Mouse (Mus musculus): ENCODE results near the gene Prss27. TPM values are rescaled to one million over a fixed set of nuclear protein-coding genes. Genes with fewer than 3 reads are reported as not detected.

Prss27 gene
- total RNA-seq, 4 experiments from 2014 or later: not detected

Small RNA genes within 50 kb of the gene (microRNA-seq; reads per million reads assigned to microRNA genes)
- not detected for gene Gm27700

Other genes starting within 250 kb of the Prss27 start
- gene Srrm2, start 247.6 kb upstream of the Prss27 start, total RNA-seq (2022): 100 to 1,000 TPM; 151 to 179 (median 164) TPM
- gene Elob, start 209.0 kb upstream of the Prss27 start, total RNA-seq (2022): 100 to 1,000 TPM; 321 to 411 (median 362) TPM
- not detected for gene Prss33, start 202.1 kb upstream of the Prss27 start, total RNA-seq (2022)
- gene Prss32, start 194.3 kb upstream of the Prss27 start, total RNA-seq (2022): not detected
- under 1 TPM in 2 of 4 experiments, not detected in 2; 0.14 to 0.16 TPM for gene Prss41, start 194.0 kb upstream of the Prss27 start, total RNA-seq (2022)
- gene Prss21, start 170.1 kb upstream of the Prss27 start, total RNA-seq (2022): not detected
- not detected for gene Dcpp1, start 157.3 kb upstream of the Prss27 start, total RNA-seq (2022)
- not detected for gene Dcpp2, start 157.3 kb upstream of the Prss27 start, total RNA-seq (2022)
- gene Dcpp3, start 120.7 kb upstream of the Prss27 start, total RNA-seq (2022): not detected
- gene Sbp, start 96.5 kb upstream of the Prss27 start, total RNA-seq (2022): not detected
- gene Sbpl, start 82.9 kb upstream of the Prss27 start, total RNA-seq (2022): not detected
- not detected for gene Prss30, start 57.6 kb upstream of the Prss27 start, total RNA-seq (2022)
- gene Prss22, start 40.0 kb upstream of the Prss27 start, total RNA-seq (2022): not detected
- gene Kctd5, start 35.3 kb downstream of the Prss27 start, total RNA-seq (2022): 1 to 10 TPM; 6.8 to 8.6 (median 7.9) TPM
- 10 to 100 TPM; 38.3 to 46.0 (median 45.0) TPM for gene Pdpk1, start 112.8 kb downstream of the Prss27 start, total RNA-seq (2022)
- 10 to 100 TPM in 3 of 4 experiments, 1 to 10 TPM in 1; 9.4 to 12.4 (median 10.8) TPM for gene Amdhd2, start 125.6 kb downstream of the Prss27 start, total RNA-seq (2022)
- gene Atp6v0c, start 131.6 kb downstream of the Prss27 start, total RNA-seq (2022): 100 to 1,000 TPM; 224 to 240 (median 231) TPM
- 10 to 100 TPM; 11.5 to 14.5 (median 12.6) TPM for gene Tbc1d24, start 167.4 kb downstream of the Prss27 start, total RNA-seq (2022)
- 1 to 10 TPM in 2 of 4 experiments, under 1 TPM in 2; 0.66 to 1.5 (median 0.89) TPM for gene Ntn3, start 171.4 kb downstream of the Prss27 start, total RNA-seq (2022)
- 1 to 10 TPM; 1.7 to 2.9 (median 2.5) TPM for gene Tedc2, start 182.7 kb downstream of the Prss27 start, total RNA-seq (2022)
- under 1 TPM; 0.22 to 0.66 (median 0.40) TPM for gene Ccnf, start 213.3 kb downstream of the Prss27 start, total RNA-seq (2022)

Data from heart, adult 8-10 months (tissue).